Mouse (Mus musculus) limb, embryonic 13.5 days (tissue): ENCODE measurements around the gene Taar8b. TPM values are rescaled to one million over a fixed set of nuclear protein-coding genes. Genes with fewer than 3 reads are reported as not detected.
"Not testable (repeated sequence)": the region's sequence is repeated elsewhere in the genome, so short reads cannot be mapped to it uniquely, and the experiment has no call there.

Experiments
- ATAC-seq: fragments of 200-750 bp; cut with Nextera tagmentation; 2 replicates; pipeline ENCODE4 v1.8.0; 2017; ENCODE audit warnings: low read depth, moderate number of reproducible peaks, moderate TSS enrichment; ENCODE audit not compliant: low FRiP score
- H3K27ac ChIP-seq: fragments of 300-500 bp; sonication (generic); 2 replicates; pipeline ENCODE4 v1.5.1; 2015; ENCODE audit warnings: inconsistent platforms, mild to moderate bottlenecking, moderate library complexity
- H3K27me3 ChIP-seq: fragments of 300-500 bp; sonication (generic); 2 replicates; pipeline ENCODE4 v1.6.1; 2015; ENCODE audit warnings: mild to moderate bottlenecking, inconsistent platforms
- H3K36me3 ChIP-seq: fragments of 300-500 bp; sonication (generic); 2 replicates; pipeline ENCODE4 v1.6.1; 2015; ENCODE audit warnings: inconsistent platforms, mild to moderate bottlenecking, moderate library complexity
- H3K4me1 ChIP-seq: fragments of 300-500 bp; sonication (generic); 2 replicates; pipeline ENCODE4 v1.6.1; 2015; ENCODE audit warnings: inconsistent platforms
- H3K4me2 ChIP-seq: fragments of 300-500 bp; sonication (generic); replicated peaks from 2 replicates; pipeline ENCODE4 v1.6.1; 2015; ENCODE audit warnings: inconsistent platforms, mild to moderate bottlenecking, moderate library complexity
- H3K4me3 ChIP-seq: fragments of 300-500 bp; sonication (generic); 2 replicates; pipeline ENCODE4 v1.5.1; 2015; ENCODE audit warnings: moderate library complexity, mild to moderate bottlenecking, inconsistent platforms
- H3K9ac ChIP-seq: fragments of 300-500 bp; sonication (generic); 2 replicates; pipeline ENCODE4 v1.6.1; 2015; ENCODE audit warnings: mild to moderate bottlenecking, inconsistent platforms
- H3K9me3 ChIP-seq: fragments of 300-500 bp; sonication (generic); 2 replicates; pipeline ENCODE4 v1.6.1; 2016; ENCODE audit warnings: inconsistent platforms
- WGBS: fragments of 180-500 bp; shearing (Covaris S2); methylation state at CpG from one replicate; pipeline ENCODE4 v1.1.7; 2015; 5-methylcytosine and 5-hydroxymethylcytosine counted together
- polyA plus RNA-seq: library from polyadenylated mRNA; unstranded; fragments of >200 nt; fragmentation: Nextera tagmentation; extraction: Ambion mirVana; gene quantifications from 2 replicates; pipeline ENCODE4 v1.2.1, GENCODE M21; 2015

The Taar8b gene
- polyA plus RNA-seq, 1 experiment from 2014 or later, result not detected

- not testable (repeated sequence) for H3K4me2 ChIP-seq, H3K4me3 ChIP-seq, H3K9ac ChIP-seq, H3K27ac ChIP-seq, H3K27me3 ChIP-seq, H3K4me1 ChIP-seq, H3K9me3 ChIP-seq, H3K36me3 ChIP-seq, ATAC-seq
- whole genome bisulfite sequencing, result 67% methylated on average over 2 of the region's 2 CpGs
Measured at GRCm38 (mm10) chr10:24097010-24097409, 4.9 kb upstream of the Taar8b start.

GRCm38 (mm10) chr10:24087168-24087567, 4.9 kb downstream of the Taar8b start:
- Histone ChIP-seq H3K9ac (no peak overlapping the region), H3K27ac (no peak overlapping the region), H3K4me3 (no peak overlapping the region), H3K27me3 (no peaks in the 10 kb centered on the region), H3K4me2 (no peak overlapping the region), H3K9me3 (no peaks in the 10 kb centered on the region), H3K36me3 (no peaks in the 10 kb centered on the region), H3K4me1 (no peaks in the 10 kb centered on the region)
- no peak for ATAC-seq
- 93% methylated on average over 2 of the region's 2 CpGs for WGBS

GRCm38 (mm10) chr10:24086555-24086954, 5.5 kb downstream of the Taar8b start:
- ATAC-seq, result no peak
- no peak overlapping the region for H3K4me3 ChIP-seq
- no peaks in the 10 kb centered on the region for H3K4me1 ChIP-seq
- H3K9me3 ChIP-seq, result no peaks in the 10 kb centered on the region
- WGBS, result 82% methylated on average over 5 of the region's 5 CpGs
- no peak overlapping the region for H3K27ac ChIP-seq
- no peaks in the 10 kb centered on the region for H3K36me3 ChIP-seq
- no peak overlapping the region for H3K4me2 ChIP-seq
- no peak overlapping the region for H3K9ac ChIP-seq
- H3K27me3 ChIP-seq, result no peaks in the 10 kb centered on the region

- H3K36me3 ChIP-seq, result no peaks in the 10 kb centered on the region
Measured at GRCm38 (mm10) chr10:24085936-24086335, 6.2 kb downstream of the Taar8b start.

GRCm38 (mm10) chr10:24080166-24080565, 11.9 kb downstream of the Taar8b start:
- ATAC-seq, result no peak
- H3K9me3 ChIP-seq, result no peaks in the 10 kb centered on the region
- no peaks in the 10 kb centered on the region for H3K4me1 ChIP-seq
- H3K27ac ChIP-seq, result no peak overlapping the region
- H3K9ac ChIP-seq, result no peak overlapping the region
- no peaks in the 10 kb centered on the region for H3K36me3 ChIP-seq
- H3K4me2 ChIP-seq, result no peak overlapping the region
- no peak overlapping the region for H3K4me3 ChIP-seq
- no peaks in the 10 kb centered on the region for H3K27me3 ChIP-seq
- 34% methylated on average over 3 of the region's 3 CpGs for WGBS

More at GRCm38 (mm10) chr10:24085936-24086335, 6.2 kb downstream of the Taar8b start:
- Histone ChIP-seq H3K9me3 (no peaks in the 10 kb centered on the region), H3K27me3 (no peaks in the 10 kb centered on the region), H3K9ac (no peak overlapping the region), H3K27ac (no peak overlapping the region), H3K4me1 (no peaks in the 10 kb centered on the region), H3K4me3 (no peak overlapping the region), H3K4me2 (no peak overlapping the region)
- WGBS, result 79% methylated on average over 5 of the region's 5 CpGs
- ATAC-seq, result no peak

GRCm38 (mm10) chr10:24076200-24076599, 15.9 kb downstream of the Taar8b start, which contains the start of gene Taar8a:
Taar8a (plus strand) TSS chr10:24076500.
- H3K4me1 ChIP-seq, result not testable (repeated sequence)

GRCm38 (mm10) chr10:24074751-24075150, 17.3 kb downstream of the Taar8b start:
- WGBS, result 50% methylated on average over 2 of the region's 2 CpGs

More at GRCm38 (mm10) chr10:24076200-24076599, 15.9 kb downstream of the Taar8b start, which contains the start of gene Taar8a:
- not testable (repeated sequence) for H3K9me3 ChIP-seq, H3K9ac ChIP-seq, ATAC-seq, H3K36me3 ChIP-seq, H3K4me3 ChIP-seq, H3K27ac ChIP-seq, H3K4me2 ChIP-seq, H3K27me3 ChIP-seq
- WGBS, result 79% methylated on average over 2 of the region's 4 CpGs

GRCm38 (mm10) chr10:24058986-24059385, 33.1 kb downstream of the Taar8b start:
- no peak for ATAC-seq
- Histone ChIP-seq H3K27me3 (no peaks in the 10 kb centered on the region), H3K36me3 (no peaks in the 10 kb centered on the region), H3K27ac (no peak overlapping the region), H3K4me2 (no peak overlapping the region), H3K4me1 (no peaks in the 10 kb centered on the region), H3K9me3 (peaks cover 3% of the 10 kb centered on the region; the same call in 1 of the 2 replicates), H3K9ac (no peak overlapping the region), H3K4me3 (no peak overlapping the region)
- 83% methylated on average over 3 of the region's 3 CpGs for WGBS

More at GRCm38 (mm10) chr10:24074751-24075150, 17.3 kb downstream of the Taar8b start:
- not testable (repeated sequence) for ATAC-seq, H3K27me3 ChIP-seq, H3K27ac ChIP-seq, H3K9me3 ChIP-seq, H3K36me3 ChIP-seq, H3K4me3 ChIP-seq, H3K4me1 ChIP-seq, H3K9ac ChIP-seq, H3K4me2 ChIP-seq

GRCm38 (mm10) chr10:24052039-24052438, 40.1 kb downstream of the Taar8b start:
- Histone ChIP-seq H3K36me3 (no peaks in the 10 kb centered on the region), H3K4me3 (no peak overlapping the region), H3K4me1 (no peaks in the 10 kb centered on the region), H3K27ac (no peak overlapping the region), H3K9me3 (no peaks in the 10 kb centered on the region), H3K4me2 (no peak overlapping the region), H3K9ac (no peak overlapping the region), H3K27me3 (no peaks in the 10 kb centered on the region)
- WGBS, result 68% methylated on average over 5 of the region's 5 CpGs
- ATAC-seq, result no peak

- H3K4me1 ChIP-seq, result no peaks in the 10 kb centered on the region
- H3K9me3 ChIP-seq, result no peaks in the 10 kb centered on the region
- H3K27me3 ChIP-seq, result no peaks in the 10 kb centered on the region
- H3K9ac ChIP-seq, result no peak within 1 kb of the TSS
- no peak within 1 kb of the TSS for H3K4me3 ChIP-seq
- H3K4me2 ChIP-seq, result no peak within 1 kb of the TSS
- no peak for ATAC-seq
- no peaks in the 10 kb centered on the region for H3K36me3 ChIP-seq
- H3K27ac ChIP-seq, result no peak within 1 kb of the TSS
Measured at GRCm38 (mm10) chr10:24049210-24049609, 42.9 kb downstream of the Taar8b start, which contains the start of gene Taar7f. Taar7f (plus strand) TSS chr10:24049510.

Other genes starting within 250 kb of the Taar8b start
- not detected in 2 replicates for gene Vnn3, start 240.8 kb downstream of the Taar8b start, polyA plus RNA-seq
- 0.95 and 1.1 TPM in 2 replicates for gene Vnn1, start 197.6 kb downstream of the Taar8b start, polyA plus RNA-seq
- gene Taar1, start 171.9 kb downstream of the Taar8b start, polyA plus RNA-seq, result not detected in 2 replicates
- gene Taar2, start 153.7 kb downstream of the Taar8b start, polyA plus RNA-seq, result not detected in 2 replicates
- not detected in 2 replicates for gene Taar3, start 142.7 kb downstream of the Taar8b start, polyA plus RNA-seq
- not detected in 2 replicates for gene Taar4, start 131.8 kb downstream of the Taar8b start, polyA plus RNA-seq
- not detected in 2 replicates for gene Taar5, start 121.6 kb downstream of the Taar8b start, polyA plus RNA-seq
- not detected in 2 replicates for gene Taar6, start 106.6 kb downstream of the Taar8b start, polyA plus RNA-seq
- gene Taar7a, start 98.8 kb downstream of the Taar8b start, polyA plus RNA-seq, result not detected in 2 replicates
- not detected in 2 replicates for gene Taar7b, start 92.4 kb downstream of the Taar8b start, polyA plus RNA-seq
- not detected in 2 replicates for gene Taar7d, start 65.1 kb downstream of the Taar8b start, polyA plus RNA-seq
- gene Taar7e, start 54.7 kb downstream of the Taar8b start, polyA plus RNA-seq, result not detected in 2 replicates
- gene Taar7f, start 42.8 kb downstream of the Taar8b start, polyA plus RNA-seq, result not detected in 2 replicates
- gene Taar8a, start 15.8 kb downstream of the Taar8b start, polyA plus RNA-seq, result not detected in 2 replicates
- not detected in 2 replicates for gene Taar8c, start 9.6 kb upstream of the Taar8b start, polyA plus RNA-seq
- gene Taar9, start 17.2 kb upstream of the Taar8b start, polyA plus RNA-seq, result not detected in 2 replicates
- 71.5 and 73.7 TPM in 2 replicates for gene Stx7, start 57.0 kb upstream of the Taar8b start, polyA plus RNA-seq
- 33.5 and 39.7 TPM in 2 replicates for gene Moxd1, start 131.2 kb upstream of the Taar8b start, polyA plus RNA-seq